Mouse (Mus musculus) E14TG2a.4 (cell line): ENCODE measurements at regions not wholly inside any gene's neighbourhood (a gene's known extent, or its start where the extent isn't known, plus 50 kb on each side); places are given as distances from the start of the nearest gene placed in this dataset.

Experiments used
- CTCF ChIP-seq: conservative IDR thresholded peaks from 2 replicates; pipeline ENCODE4 v1.5.1; 2014; ENCODE audit warnings: low read length
- NANOG ChIP-seq: IDR thresholded peaks from 2 replicates; pipeline ENCODE4 v1.6.1; 2014; ENCODE audit warnings: borderline replicate concordance, low read length, mixed read lengths
- POU5F1 ChIP-seq: IDR thresholded peaks from 2 replicates; pipeline ENCODE4 v1.6.1; 2014; ENCODE audit warnings: low read length, borderline replicate concordance

GRCm38 (mm10) chr2:79529185-79529584, 72.6 kb upstream of the Cerkl start:
- TF ChIP-seq CTCF = no peak
- TF ChIP-seq NANOG = no peak
- no peak for TF ChIP-seq POU5F1
